Mouse (Mus musculus) adrenal gland, adult 8-10 months (tissue): Measurements from ENCODE around the gene Rbm4. TPM values are rescaled to one million over a fixed set of nuclear protein-coding genes. Genes with fewer than 3 reads are reported as not detected.

Source experiments
- DNase-seq: peaks from one replicate; pipeline ENCODE4 v3.0.0; 2022
- total RNA-seq, 4 experiments: library from RNA; stranded (reverse); gene quantifications; 2 replicates each; pipeline ENCODE4 v1.2.4; 2022

The Rbm4 gene
- total RNA-seq, 4 experiments from 2014 or later: 54.0 to 83.2 (median 62.0) TPM

GRCm38 (mm10) chr19:4739053-4739452 lies 54.6 kb downstream of the Rbm4 start:
- DNase-seq: no peak

- no peak for DNase-seq
These were observed 55.8 kb downstream of the Rbm4 start for GRCm38 (mm10) chr19:4737866-4738265.

Other genes starting within 250 kb of the Rbm4 start
- gene Lrfn4, start 178.2 kb downstream of the Rbm4 start, total RNA-seq: 1 to 10 TPM; 3.9 to 9.3 (median 6.5) TPM
- gene Rce1, start 168.3 kb downstream of the Rbm4 start, total RNA-seq: 10 to 100 TPM; 34.0 to 47.7 (median 38.9) TPM
- gene Gm960, start 95.2 kb downstream of the Rbm4 start, total RNA-seq: 1 to 10 TPM in 1 of 4 experiments, under 1 TPM in 2, not detected in 1; 0.67 to 1.0 (median 0.94) TPM
- 1 to 10 TPM in 3 of 4 experiments, under 1 TPM in 1; 0.99 to 3.5 (median 1.6) TPM for gene Sptbn2, start 82.7 kb downstream of the Rbm4 start, total RNA-seq
- 10 to 100 TPM; 14.3 to 16.5 (median 16.1) TPM for gene Rbm4b, start 37.4 kb downstream of the Rbm4 start, total RNA-seq
- gene Gm21992, start 17.7 kb upstream of the Rbm4 start, total RNA-seq: 10 to 100 TPM; 20.7 to 31.8 (median 24.4) TPM
- gene Rbm14, start 17.7 kb upstream of the Rbm4 start, total RNA-seq: 10 to 100 TPM; 43.7 to 64.6 (median 53.9) TPM
- 100 to 1,000 TPM; 101 to 198 (median 175) TPM for gene Ccs, start 45.4 kb upstream of the Rbm4 start, total RNA-seq
- under 1 TPM; 0.15 to 0.59 (median 0.29) TPM for gene Ccdc87, start 45.5 kb upstream of the Rbm4 start, total RNA-seq
- 100 to 1,000 TPM; 412 to 672 (median 540) TPM for gene Ctsf, start 61.2 kb upstream of the Rbm4 start, total RNA-seq
- gene Actn3, start 84.0 kb upstream of the Rbm4 start, total RNA-seq: 1 to 10 TPM in 1 of 4 experiments, under 1 TPM in 3; 0.46 to 1.5 (median 0.75) TPM
- gene Zdhhc24, start 84.8 kb upstream of the Rbm4 start, total RNA-seq: 10 to 100 TPM; 26.3 to 35.8 (median 29.2) TPM
- 10 to 100 TPM in 2 of 4 experiments, 1 to 10 TPM in 2; 6.9 to 23.3 (median 12.5) TPM for gene Bbs1, start 112.7 kb upstream of the Rbm4 start, total RNA-seq
- 100 to 1,000 TPM; 110 to 141 (median 132) TPM for gene Dpp3, start 134.4 kb upstream of the Rbm4 start, total RNA-seq
- gene Peli3, start 149.2 kb upstream of the Rbm4 start, total RNA-seq: 10 to 100 TPM; 10.9 to 19.5 (median 15.2) TPM
- 10 to 100 TPM; 44.6 to 56.9 (median 53.6) TPM for gene Mrpl11, start 168.2 kb upstream of the Rbm4 start, total RNA-seq
- under 1 TPM; 0.17 to 0.43 (median 0.32) TPM for gene Npas4, start 196.4 kb upstream of the Rbm4 start, total RNA-seq
- 1 to 10 TPM; 4.0 to 5.7 (median 4.5) TPM for gene Slc29a2, start 230.0 kb upstream of the Rbm4 start, total RNA-seq
- 10 to 100 TPM; 44.3 to 54.2 (median 51.8) TPM for gene B4gat1, start 244.9 kb upstream of the Rbm4 start, total RNA-seq
- 1 to 10 TPM in 3 of 4 experiments, under 1 TPM in 1; 0.59 to 3.9 (median 1.9) TPM for gene AC124502.3, start 245.0 kb upstream of the Rbm4 start, total RNA-seq
- 10 to 100 TPM; 30.0 to 40.1 (median 33.6) TPM for gene Brms1, start 247.5 kb upstream of the Rbm4 start, total RNA-seq